Mouse (Mus musculus) heart, adult 11 months (tissue): Measurements from ENCODE around the gene Ovch2.
"Not testable (repeated sequence)": the region's sequence is repeated elsewhere in the genome, so short reads cannot be mapped to it uniquely, and the experiment has no call there.

Experiments used
- DNase-seq: peaks from one replicate; pipeline ENCODE4 v3.0.0; 2022

Ovch2 gene

DNA sequence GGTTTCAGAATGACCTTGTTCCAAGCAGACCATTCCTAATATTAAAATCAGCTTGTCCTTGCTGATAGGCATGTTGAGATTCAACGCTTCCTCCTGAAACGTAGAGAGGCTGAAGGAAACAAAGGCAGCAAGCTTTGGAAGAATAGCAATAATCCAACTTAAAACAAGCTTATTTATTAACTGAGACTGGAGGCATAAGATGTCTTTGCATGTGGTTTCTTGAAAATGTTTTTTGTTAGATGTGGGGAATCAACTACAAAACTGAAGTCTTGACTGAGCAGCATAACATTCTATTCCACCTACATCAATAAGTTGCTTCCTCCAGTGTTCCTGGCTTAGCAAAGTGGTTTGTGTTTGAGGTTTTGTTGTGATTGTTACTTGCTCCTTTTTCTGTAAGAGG lies at the start of gene Ovch2:
TSS of gene Ovch2 (minus strand) at position 101 of the 400 bp plus-strand sequence.
- no peak for DNase-seq

DNA sequence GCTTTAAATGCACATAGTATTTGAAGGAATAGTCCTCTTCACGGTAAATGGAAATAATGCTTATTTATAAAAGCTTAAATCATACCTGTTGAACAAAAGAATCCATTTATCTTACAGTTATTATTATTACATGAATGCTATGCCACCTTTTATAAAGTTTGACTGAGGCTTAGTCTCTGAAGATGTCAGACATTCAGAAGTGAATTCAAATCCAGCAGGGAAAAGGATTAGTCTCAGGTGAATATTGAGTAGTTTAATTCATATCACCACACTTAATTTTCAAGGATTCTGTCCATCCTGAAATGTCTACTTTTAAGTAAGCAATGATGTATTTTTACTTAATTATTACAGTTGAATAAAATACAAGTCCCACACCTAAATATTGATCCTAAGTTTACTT lies 46.4 kb upstream of the Ovch2 start, which contains the start of gene Olfr470:
TSS of gene Olfr470 (minus strand) at position 101 of the 400 bp plus-strand sequence.
- not testable (repeated sequence) for DNase-seq

DNA sequence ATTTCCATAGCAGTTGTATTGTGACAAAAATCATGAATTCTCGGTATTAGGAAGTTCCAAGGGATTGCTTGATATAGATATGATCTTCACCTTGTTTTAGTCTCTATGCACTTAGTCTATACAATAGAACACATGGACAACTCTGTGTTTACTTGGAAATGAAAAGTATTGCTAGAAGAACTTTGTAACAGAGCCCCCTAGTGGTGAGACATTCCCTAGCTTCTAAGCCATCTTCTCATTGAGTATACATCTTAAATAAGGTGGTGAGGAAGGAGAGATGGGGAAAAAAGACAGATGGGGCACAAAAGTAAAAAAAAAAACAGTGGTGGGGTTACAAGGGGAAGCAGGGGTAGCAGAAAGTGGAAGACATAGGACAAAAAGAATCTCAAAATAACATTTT lies 40.7 kb upstream of the Ovch2 start:
- no peak for DNase-seq

- DNase-seq = not testable (repeated sequence)
Observed at GRCm38 (mm10) chr7:107825441-107825840, 24.4 kb upstream of the Ovch2 start, which contains the start of gene Olfr469. Gene Olfr469, minus strand, starts transcription at chr7:107825541.

DNA sequence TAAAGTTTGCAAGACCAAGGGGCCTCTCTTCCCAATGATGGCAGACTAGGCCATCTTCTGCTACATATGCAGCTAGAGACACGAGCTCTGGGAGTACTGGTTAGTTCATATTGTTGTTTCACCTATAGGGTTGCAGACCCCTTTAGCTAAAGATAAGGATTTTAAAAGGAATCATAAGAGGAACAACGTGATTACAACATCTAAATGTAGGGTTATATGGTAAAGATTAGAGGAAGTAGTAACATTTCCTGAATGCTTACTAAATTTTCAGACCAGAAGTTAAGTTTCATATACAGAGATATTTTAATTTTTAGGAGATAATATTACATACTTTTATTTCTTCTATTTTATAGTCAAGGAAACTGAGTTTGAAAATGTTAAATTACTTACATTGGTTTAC lies 22.9 kb upstream of the Ovch2 start:
- DNase-seq = not testable (repeated sequence)

DNA sequence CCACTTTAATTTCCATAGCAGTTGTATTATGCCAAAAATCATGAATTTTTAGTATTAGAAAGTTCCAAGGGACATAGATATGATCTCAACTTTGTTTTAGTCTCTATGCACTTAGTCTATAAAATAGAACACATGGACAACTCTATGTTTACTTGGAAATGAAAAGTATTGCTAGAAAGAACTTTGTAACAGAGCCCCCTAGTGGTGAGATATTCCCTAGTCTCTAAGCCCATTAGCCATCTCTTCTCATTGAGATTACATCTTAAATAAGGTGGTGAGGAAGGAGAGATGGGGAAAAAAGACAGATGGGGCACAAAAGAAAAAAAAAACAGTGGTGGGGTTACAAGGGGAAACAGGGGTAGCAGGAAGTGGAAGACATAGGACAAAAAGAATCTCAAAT lies 18.4 kb upstream of the Ovch2 start:
- no peak for DNase-seq

DNA sequence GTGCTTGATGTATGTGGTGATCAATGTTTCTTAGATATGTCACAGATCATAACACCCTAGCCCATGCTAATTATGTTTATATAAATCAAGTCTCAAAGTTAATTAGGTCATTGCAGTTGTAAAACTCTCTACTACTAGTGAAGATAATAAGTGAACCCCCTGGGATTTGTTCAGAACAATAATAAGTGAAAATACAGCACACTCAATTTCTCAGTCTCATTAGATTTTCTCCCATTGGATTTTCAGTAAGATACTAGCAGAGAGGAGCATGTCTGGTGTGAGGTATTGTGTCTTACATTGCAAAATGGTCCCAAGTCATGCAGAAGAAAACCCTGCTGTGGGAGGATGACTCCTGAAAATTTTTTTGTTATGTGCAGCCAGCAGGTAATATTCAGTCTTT lies 11.0 kb upstream of the Ovch2 start, which contains the start of gene Olfr467:
TSS of gene Olfr467 (plus strand) at position 301 of the 400 bp plus-strand sequence.
- DNase-seq = no peak

DNA sequence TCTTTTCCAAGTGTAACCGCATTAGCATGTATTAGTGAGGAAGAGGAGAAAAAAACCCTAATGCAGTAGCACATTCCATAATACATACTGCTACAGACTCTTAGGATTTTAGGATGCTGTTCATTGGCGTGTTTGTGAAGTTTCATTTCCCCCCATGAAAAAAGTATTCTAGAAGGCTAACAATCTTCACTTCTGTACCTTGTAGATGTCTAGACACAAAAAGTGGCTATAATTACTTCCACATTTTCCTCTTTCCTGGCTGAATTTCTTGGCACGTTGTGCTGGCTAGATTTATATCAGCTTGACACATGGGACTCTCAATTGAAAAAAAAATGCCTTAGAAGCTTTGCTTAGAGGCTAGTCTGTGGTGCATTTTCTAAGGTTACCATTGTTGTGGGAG lies 1.1 kb upstream of the Ovch2 start:
- DNase-seq = no peak

DNA sequence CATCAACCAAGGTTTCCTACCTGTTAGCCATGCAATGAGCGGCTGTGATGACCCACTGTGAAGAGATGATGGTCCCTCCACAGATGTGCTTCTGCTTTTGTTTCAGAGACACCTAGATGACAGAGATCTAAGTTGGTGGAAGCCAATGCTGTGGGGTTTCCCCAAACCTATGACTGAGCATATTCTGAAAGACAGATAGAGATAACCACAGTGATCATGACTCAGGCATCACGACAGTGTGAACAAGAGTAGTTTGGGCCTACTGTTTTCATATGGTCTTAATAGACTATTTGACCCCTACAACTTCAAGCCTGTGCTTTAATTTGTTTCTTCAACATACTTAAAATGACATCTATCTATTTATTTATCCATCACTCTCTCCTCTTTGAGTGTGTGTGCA lies 4.5 kb downstream of the Ovch2 start:
- DNase-seq = no peak

DNA sequence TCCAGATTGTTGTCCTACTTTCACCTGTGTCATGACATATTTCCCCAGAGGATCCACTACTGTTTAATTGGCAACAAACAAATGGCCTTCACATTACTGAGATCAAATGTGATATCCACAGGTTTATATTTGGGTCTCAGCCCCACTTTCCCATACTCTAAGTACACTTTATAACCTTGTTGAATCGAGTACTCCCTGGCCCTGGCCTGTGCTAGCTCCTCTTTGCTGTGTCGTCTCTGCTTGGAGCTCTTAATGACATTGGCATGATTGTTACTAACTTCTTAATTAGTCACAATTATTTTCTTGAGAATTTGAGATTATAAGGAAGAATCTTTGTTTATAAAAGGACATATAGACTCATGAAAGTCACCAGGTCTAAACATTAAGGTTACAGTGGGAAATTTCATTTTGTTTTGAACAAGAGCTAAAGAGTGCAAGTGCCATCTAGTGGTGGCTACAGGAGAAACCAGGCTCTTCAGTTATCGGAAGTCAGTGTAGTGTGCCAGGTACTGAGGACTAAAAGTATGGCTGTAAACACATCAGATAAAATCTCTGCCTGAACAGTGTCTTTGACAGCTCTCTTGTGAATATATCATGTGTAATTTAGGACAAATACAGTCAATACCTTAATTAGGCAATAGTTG lies 12.9 kb downstream of the Ovch2 start:
- no peak for DNase-seq

DNA sequence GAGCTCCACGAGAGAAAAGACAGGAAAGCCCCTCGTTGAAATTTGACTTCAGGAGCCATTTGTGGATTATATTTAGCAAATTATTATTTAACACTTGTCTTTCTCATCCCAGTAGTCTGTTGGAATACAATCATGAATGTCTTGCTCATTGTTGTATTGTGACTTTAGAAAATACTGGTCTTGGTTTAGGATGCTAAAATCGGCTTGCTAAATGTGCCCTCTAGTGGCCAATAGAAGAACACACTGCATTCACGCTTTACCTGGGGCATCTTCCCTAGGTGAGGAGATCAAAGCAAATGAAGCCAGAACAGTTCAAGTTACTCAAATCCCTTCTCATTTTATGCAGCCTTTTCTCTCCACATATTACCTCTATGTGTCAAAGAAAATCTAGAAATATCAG lies 21.4 kb downstream of the Ovch2 start:
- no peak for DNase-seq

GRCm38 (mm10) chr7:107778216-107778615 lies 22.8 kb downstream of the Ovch2 start:
- DNase-seq = no peak

GRCm38 (mm10) chr7:107770812-107771211 lies 30.2 kb downstream of the Ovch2 start:
- peak; percentile 33 for DNase-seq

DNA sequence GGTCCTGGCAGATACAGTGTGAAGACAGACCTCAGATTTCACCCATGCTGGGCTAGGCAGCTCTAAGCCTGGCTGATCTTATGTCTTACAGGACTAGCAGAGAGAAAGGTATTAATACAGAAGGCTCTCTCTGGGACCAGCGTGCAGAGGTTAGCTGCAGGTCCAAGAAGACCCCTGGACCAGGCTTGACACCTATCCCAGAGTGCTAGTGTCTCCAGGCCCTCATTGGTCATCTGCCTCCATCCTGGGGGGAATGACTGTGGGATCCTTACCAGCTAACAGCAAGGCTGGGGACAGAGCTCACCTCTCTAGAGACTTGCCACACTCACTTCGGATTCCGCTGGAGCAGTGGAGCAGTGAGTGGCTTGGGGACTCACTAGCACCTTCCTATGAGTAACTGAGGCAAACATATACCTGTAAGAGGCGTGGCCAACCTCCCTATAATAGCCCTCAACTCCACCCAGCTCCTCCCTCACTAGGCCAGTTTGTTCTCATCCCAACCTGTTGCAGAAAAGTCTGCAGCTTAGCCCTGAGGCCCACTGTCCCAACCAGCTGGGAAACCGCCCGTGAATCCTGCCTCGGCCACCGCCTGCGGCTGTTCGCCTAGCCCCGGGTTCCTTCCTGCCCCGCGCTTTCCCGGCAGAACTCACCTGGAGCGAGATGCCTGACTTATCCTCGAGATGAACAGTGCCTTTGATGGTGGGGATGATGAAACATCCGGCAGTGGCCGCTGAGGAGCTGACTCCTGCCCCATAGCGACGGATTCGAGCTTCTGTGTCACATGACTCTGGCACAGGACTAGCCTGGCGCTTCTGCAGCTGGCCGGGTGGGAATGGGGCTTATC lies 43.5 kb downstream of the Ovch2 start, which contains the start of gene Cyb5r2:
TSS of gene Cyb5r2 (minus strand) at position 725 of the 844 bp plus-strand sequence.
- DNase-seq = peak; percentile 92

DNA sequence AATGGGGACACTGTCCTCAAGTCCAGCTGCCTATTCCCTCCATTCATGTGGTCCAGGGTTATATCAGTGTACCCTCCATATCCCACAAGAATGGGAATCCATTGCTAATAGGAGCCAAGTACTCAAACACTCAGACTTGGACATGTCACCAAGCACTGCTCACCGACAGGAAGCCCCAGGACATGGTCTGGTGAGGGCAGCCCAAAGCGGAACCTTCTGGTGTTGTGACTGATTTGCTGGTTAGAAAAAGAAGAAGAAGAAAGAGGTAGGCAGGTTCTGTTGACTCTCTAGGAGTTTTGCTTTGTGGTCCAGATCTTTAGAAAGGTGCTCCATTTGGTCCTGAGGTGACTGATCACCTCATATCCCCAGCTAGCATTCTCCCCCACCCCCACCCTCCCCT lies 44.3 kb downstream of the Ovch2 start:
- peak; percentile 41 for DNase-seq

- DNase-seq = peak; percentile 88
Observed at GRCm38 (mm10) chr7:107755905-107756304, 45.1 kb downstream of the Ovch2 start.

DNA sequence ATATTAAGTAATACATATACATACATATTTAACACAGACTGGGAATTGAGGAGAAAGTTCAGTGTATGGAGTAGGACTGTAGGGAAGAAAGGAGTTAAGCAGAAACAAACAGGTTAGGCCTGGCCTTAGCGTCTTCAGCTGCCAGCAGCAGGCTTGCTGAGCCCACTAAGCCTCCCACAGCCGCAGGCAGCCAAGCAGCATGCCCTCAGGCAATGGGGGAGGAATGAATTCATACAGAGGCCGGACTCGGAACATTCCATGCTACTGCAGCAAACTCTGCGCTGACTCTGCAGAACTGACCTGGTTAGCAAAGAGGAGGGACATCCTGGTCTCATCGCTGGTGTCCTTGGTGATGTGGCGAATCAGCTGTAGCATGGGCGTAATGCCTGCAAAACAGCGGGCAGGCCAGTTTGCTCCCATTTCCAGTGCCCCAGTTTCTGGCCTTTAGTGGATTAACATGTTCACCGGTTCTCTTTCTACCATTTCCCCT lies 48.9 kb downstream of the Ovch2 start:
- DNase-seq = peak; percentile 77

- DNase-seq = peak; percentile 57
Observed at GRCm38 (mm10) chr7:107749721-107750120, 51.3 kb downstream of the Ovch2 start.

- peak; percentile 60 for DNase-seq
Observed at GRCm38 (mm10) chr7:107749270-107749669, 51.7 kb downstream of the Ovch2 start.

GRCm38 (mm10) chr7:107747954-107748353 lies 53.1 kb downstream of the Ovch2 start:
- DNase-seq = no peak

DNA sequence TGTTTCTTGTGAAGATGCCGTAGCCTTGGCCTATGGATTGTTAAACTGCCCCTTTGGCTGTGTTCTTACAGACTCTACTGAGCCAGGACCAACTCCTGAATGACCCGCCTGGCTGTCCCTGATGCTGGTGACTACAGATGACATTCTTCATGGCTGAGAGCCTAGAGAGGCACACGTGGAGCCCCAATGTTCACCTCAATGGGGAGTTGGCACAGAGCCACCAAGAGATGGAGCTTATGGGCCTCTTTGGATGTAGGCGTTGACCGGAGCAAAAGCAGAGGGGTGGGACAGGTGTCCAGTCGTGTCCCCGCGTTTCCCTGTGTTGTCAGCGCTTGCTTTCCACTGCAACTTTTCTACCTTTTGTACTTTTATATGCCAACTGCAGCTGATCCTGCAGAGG lies 53.5 kb downstream of the Ovch2 start:
- DNase-seq = peak; percentile 88

DNA sequence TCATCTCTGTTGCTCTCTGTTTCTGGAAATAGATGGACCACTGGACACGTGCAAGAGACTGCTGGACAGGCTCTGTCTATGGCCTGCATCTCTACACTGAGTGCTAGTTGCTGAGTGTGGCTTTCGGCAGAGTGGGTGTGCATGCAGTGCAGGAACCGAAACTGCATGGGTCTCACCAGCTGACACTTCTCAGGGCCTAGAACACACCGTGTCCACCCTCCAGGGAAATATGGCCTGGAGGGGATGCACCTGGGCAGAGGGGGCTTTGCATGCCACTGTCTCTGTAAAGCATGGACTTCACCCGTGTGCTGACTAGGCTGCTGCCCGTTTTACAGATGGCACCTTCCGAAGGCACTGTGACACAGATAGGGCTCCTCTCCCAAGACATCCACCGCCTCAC lies 55.0 kb downstream of the Ovch2 start:
- peak; percentile 85 for DNase-seq

DNA sequence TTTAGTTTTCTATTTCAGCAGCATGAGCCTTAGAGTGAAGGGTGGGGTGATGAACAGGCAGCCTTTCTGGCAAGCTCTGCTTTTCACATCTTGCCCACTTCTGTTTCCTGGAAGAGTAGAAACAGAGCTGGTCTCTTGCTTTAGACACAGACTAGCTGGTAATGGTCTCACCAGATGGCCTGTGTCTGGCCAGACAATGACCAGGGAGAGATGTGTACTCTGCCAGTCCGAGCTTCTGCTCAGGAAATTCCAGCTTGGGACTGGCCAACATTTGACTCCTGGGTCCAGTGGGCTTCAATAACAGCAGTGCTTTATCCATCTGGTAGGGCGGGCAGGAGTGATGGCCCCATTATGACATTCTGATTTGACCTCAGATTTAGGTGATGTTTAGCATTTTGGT lies 55.9 kb downstream of the Ovch2 start:
- peak; percentile 74 for DNase-seq

DNA sequence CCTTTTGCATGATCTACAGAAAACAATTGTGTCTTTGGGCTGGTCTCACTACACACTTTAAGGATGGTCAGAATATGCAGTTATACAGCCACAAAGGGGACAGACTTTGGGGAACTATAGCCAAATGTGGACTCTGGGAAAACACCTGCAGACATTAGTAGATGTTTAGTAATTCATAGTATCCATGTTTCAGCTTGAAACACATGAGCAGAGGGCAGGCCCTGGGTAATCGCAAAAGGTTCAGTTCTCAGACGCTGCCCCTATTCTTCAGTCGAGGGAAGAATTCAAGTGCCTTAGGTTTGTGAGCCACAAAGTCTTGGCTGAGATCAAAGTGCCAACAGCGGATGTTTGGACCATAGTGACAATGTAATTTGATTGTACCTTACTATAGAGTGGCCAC lies 56.6 kb downstream of the Ovch2 start:
- DNase-seq = peak; percentile 60
